Mouse (Mus musculus): ENCODE results near the gene Tmem82. TPM values are rescaled to one million over a fixed set of nuclear protein-coding genes. Genes with fewer than 3 reads are reported as not detected.
"Not testable (repeated sequence)": the region's sequence is repeated elsewhere in the genome, so short reads cannot be mapped to it uniquely, and the experiment has no call there.

Tmem82 gene
- polyA plus RNA-seq, 1 experiment from 2014 or later: 42.0 TPM

DNA sequence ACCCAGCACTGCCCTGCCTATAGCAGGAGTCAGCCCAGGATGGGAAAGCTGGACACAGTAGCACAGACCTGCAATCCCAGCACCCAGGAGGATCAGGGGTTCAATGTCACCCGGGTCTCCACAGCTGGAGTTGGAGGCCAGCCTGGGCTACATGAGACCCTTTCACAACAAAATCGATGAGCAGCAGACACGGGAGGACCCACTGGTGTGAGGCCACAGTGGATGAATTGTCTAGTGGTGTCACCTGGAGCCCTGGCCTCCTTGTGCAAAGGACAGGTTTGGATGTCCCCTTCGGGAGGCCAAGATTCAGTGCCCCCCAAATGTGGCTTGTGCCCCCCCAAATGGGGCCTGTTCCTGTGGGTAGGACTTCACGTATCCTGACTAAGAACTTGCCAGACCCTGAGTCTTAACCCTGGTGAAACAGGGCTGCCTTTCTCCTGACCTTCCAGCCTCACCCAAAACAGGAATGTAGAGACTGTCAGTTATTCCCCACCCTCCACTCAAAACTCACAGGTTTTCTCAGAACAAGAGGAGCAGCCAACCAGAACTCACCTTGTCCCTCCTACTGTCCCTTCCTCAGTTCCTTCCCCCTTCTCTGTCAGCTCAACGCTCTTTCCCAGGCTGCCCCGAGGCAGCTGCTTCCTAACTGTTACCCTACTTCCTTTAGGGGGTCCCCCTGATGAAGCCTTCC lies 45.6 kb downstream of the Tmem82 start:
- Histone ChIP-seq H3K4me2 (replicated peaks; ENCODE audit: low read depth) (peak overlapping the region; percentile 1; the same call in 1 of the 2 replicates), H3K4me3 (ENCODE audit: low read depth, low read length) (no peak overlapping the region), H3K27me3 (replicated peaks; ENCODE audit: control insufficient read depth, insufficient read depth, low read length) (no peaks in the 10 kb centered on the region), H3K9ac (ENCODE audit: low read depth, low read length) (peak overlapping the region; percentile 23; the same call in 1 of the 2 replicates), H3K36me3 (ENCODE audit: control insufficient read depth, insufficient read depth) (peaks cover 18% of the 10 kb centered on the region; the same call in 1 of the 2 replicates), H3K4me1 (replicated peaks; ENCODE audit: control insufficient read depth, insufficient read depth, low read length) (peaks cover 9% of the 10 kb centered on the region), H3K27ac (ENCODE audit: low read depth, low read length) (peak overlapping the region; percentile 90), H3K9me3 (ENCODE audit: control insufficient read depth) (no peaks in the 10 kb centered on the region)
- TF ChIP-seq CTCF (IDR thresholded peaks at IDR 0.05; ENCODE audit: low read depth): no peak
- 56% methylated on average over 7 of the region's 7 CpGs for WGBS
- ATAC-seq: no peak

DNA sequence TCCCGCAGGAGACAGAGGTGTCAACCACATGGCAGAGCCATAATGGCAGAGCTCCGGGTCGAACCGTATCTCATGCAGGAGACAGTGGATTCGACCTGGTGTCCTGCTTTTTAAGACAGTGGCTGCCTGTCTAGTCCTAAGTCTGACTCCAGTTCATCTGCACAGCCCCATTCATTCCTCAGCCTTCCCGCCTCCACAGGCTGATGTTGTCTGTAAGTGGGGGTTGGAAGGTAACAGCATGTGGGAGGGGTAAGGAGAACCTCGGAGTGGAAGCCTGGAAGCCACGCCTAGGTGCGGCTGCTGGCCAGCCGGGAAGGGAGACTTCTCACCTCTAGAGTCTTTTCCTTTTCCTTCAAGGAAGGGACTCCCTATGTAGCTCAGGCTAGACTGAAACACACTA lies 46.5 kb downstream of the Tmem82 start:
- ATAC-seq: no peak
- H3K27ac ChIP-seq (ENCODE audit: low read depth, low read length): peak overlapping the region; percentile 90
- no peaks in the 10 kb centered on the region for H3K9me3 ChIP-seq (ENCODE audit: control insufficient read depth)
- H3K4me1 ChIP-seq (replicated peaks; ENCODE audit: control insufficient read depth, insufficient read depth, low read length): peaks cover 9% of the 10 kb centered on the region
- no peak overlapping the region for H3K9ac ChIP-seq (ENCODE audit: low read depth, low read length)
- H3K4me2 ChIP-seq (replicated peaks; ENCODE audit: low read depth): no peak overlapping the region
- no peak overlapping the region for H3K4me3 ChIP-seq (ENCODE audit: low read depth, low read length)
- peaks cover 10% of the 10 kb centered on the region; the same call in 1 of the 2 replicates for H3K36me3 ChIP-seq (ENCODE audit: control insufficient read depth, insufficient read depth)
- no peak for TF ChIP-seq CTCF (IDR thresholded peaks at IDR 0.05; ENCODE audit: low read depth)
- WGBS: 38% methylated on average over 10 of the region's 10 CpGs
- H3K27me3 ChIP-seq (replicated peaks; ENCODE audit: control insufficient read depth, insufficient read depth, low read length): no peaks in the 10 kb centered on the region

GRCm38 (mm10) chr4:141571337-141571739 lies 47.1 kb downstream of the Tmem82 start:
- Histone ChIP-seq H3K27ac (ENCODE audit: low read depth, low read length) (peak overlapping the region; percentile 90), H3K4me1 (replicated peaks; ENCODE audit: control insufficient read depth, insufficient read depth, low read length) (peaks cover 9% of the 10 kb centered on the region), H3K4me3 (ENCODE audit: low read depth, low read length) (no peak overlapping the region), H3K9ac (ENCODE audit: low read depth, low read length) (0 out of 2 replicates have a peak overlapping the region, but pooled peaks have one; percentile 17), H3K27me3 (replicated peaks; ENCODE audit: control insufficient read depth, insufficient read depth, low read length) (no peaks in the 10 kb centered on the region), H3K36me3 (ENCODE audit: control insufficient read depth, insufficient read depth) (peaks cover 4% of the 10 kb centered on the region; the same call in 1 of the 2 replicates), H3K9me3 (ENCODE audit: control insufficient read depth) (no peaks in the 10 kb centered on the region), H3K4me2 (replicated peaks; ENCODE audit: low read depth) (0 out of 2 replicates have a peak overlapping the region, but pooled peaks have one; percentile 3)
- TF ChIP-seq CTCF (IDR thresholded peaks at IDR 0.05; ENCODE audit: low read depth): no peak
- peak; percentile 43 for ATAC-seq
- WGBS: 31% methylated on average over 6 of the region's 6 CpGs

DNA sequence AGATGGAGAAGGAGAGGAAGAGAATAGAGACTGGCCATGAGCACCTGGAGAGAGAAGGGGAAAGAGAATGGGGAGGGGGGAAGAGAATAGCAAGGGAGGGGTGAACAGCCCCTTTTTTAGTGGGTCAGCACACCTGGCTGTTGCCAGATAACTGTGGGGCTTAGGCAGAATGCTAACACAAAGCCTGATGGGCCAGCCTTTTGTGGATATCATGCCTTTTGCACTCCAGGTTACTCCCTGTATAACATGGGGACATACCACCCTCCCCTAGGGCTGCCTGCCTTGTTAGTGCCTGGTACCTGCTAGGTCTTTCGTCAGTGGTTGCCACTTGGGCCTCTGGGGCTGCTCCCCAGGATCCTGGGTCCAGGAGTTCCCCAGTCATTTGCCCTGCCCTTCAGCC lies 47.6 kb downstream of the Tmem82 start:
- peaks cover 9% of the 10 kb centered on the region for H3K4me1 ChIP-seq (replicated peaks; ENCODE audit: control insufficient read depth, insufficient read depth, low read length)
- H3K9me3 ChIP-seq (ENCODE audit: control insufficient read depth): no peaks in the 10 kb centered on the region
- peak overlapping the region; percentile 90 for H3K27ac ChIP-seq (ENCODE audit: low read depth, low read length)
- peak overlapping the region; percentile 3; the same call in 1 of the 2 replicates for H3K4me2 ChIP-seq (replicated peaks; ENCODE audit: low read depth)
- H3K36me3 ChIP-seq (ENCODE audit: control insufficient read depth, insufficient read depth): no peaks in the 10 kb centered on the region
- 0 out of 2 replicates have a peak overlapping the region, but pooled peaks have one; percentile 17 for H3K9ac ChIP-seq (ENCODE audit: low read depth, low read length)
- ATAC-seq: no peak
- no peak for TF ChIP-seq CTCF (IDR thresholded peaks at IDR 0.05; ENCODE audit: low read depth)
- 78% methylated on average over 1 of the region's 1 CpGs for WGBS
- no peaks in the 10 kb centered on the region for H3K27me3 ChIP-seq (replicated peaks; ENCODE audit: control insufficient read depth, insufficient read depth, low read length)
- no peak overlapping the region for H3K4me3 ChIP-seq (ENCODE audit: low read depth, low read length)

DNA sequence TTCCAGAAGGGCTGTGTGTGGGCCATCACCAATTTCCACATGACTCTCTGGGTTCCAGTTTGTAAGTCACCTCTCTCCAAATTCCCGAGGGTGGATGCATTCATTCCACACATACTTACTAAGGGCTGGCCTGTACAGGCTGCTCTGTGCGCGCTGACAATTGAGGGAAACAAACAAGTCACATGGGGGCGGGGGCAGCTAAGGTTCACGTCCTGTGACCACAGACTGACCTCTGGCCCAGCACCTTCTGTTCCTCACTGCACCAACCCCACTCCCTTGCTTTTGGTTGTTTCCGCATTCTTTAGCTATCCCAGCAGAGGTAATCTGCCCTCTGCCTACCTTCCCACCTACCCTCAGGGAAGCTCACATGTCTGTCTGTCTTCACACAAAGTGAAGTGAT lies 48.4 kb downstream of the Tmem82 start:
- H3K9me3 ChIP-seq (ENCODE audit: control insufficient read depth): no peaks in the 10 kb centered on the region
- H3K36me3 ChIP-seq (ENCODE audit: control insufficient read depth, insufficient read depth): no peaks in the 10 kb centered on the region
- 57% methylated on average over 6 of the region's 6 CpGs for WGBS
- ATAC-seq: peak; percentile 5; the same call in 1 of the 2 replicates
- H3K27ac ChIP-seq (ENCODE audit: low read depth, low read length): peak overlapping the region; percentile 90; the same call in 1 of the 2 replicates
- no peaks in the 10 kb centered on the region for H3K27me3 ChIP-seq (replicated peaks; ENCODE audit: control insufficient read depth, insufficient read depth, low read length)
- H3K4me3 ChIP-seq (ENCODE audit: low read depth, low read length): no peak overlapping the region
- H3K9ac ChIP-seq (ENCODE audit: low read depth, low read length): no peak overlapping the region
- peaks cover 9% of the 10 kb centered on the region for H3K4me1 ChIP-seq (replicated peaks; ENCODE audit: control insufficient read depth, insufficient read depth, low read length)
- TF ChIP-seq CTCF (IDR thresholded peaks at IDR 0.05; ENCODE audit: low read depth): no peak
- no peak overlapping the region for H3K4me2 ChIP-seq (replicated peaks; ENCODE audit: low read depth)

- 84% methylated on average over 5 of the region's 5 CpGs for WGBS
- Histone ChIP-seq H3K9ac (ENCODE audit: low read depth, low read length) (no peak overlapping the region), H3K9me3 (ENCODE audit: control insufficient read depth) (no peaks in the 10 kb centered on the region), H3K36me3 (ENCODE audit: control insufficient read depth, insufficient read depth) (no peaks in the 10 kb centered on the region), H3K27ac (ENCODE audit: low read depth, low read length) (no peak overlapping the region), H3K4me2 (replicated peaks; ENCODE audit: low read depth) (no peak overlapping the region), H3K27me3 (replicated peaks; ENCODE audit: control insufficient read depth, insufficient read depth, low read length) (no peaks in the 10 kb centered on the region), H3K4me1 (replicated peaks; ENCODE audit: control insufficient read depth, insufficient read depth, low read length) (peaks cover 9% of the 10 kb centered on the region), H3K4me3 (ENCODE audit: low read depth, low read length) (no peak overlapping the region)
- TF ChIP-seq CTCF (IDR thresholded peaks at IDR 0.05; ENCODE audit: low read depth): no peak
- ATAC-seq: no peak
These were observed 49.5 kb downstream of the Tmem82 start for GRCm38 (mm10) chr4:141568966-141569365.

GRCm38 (mm10) chr4:141567174-141567573 lies 51.3 kb downstream of the Tmem82 start:
- H3K9ac ChIP-seq (ENCODE audit: low read depth, low read length); H3K36me3 ChIP-seq (ENCODE audit: control insufficient read depth, insufficient read depth); H3K27me3 ChIP-seq (replicated peaks; ENCODE audit: control insufficient read depth, insufficient read depth, low read length); H3K4me3 ChIP-seq (ENCODE audit: low read depth, low read length); H3K4me2 ChIP-seq (replicated peaks; ENCODE audit: low read depth); H3K4me1 ChIP-seq (replicated peaks; ENCODE audit: control insufficient read depth, insufficient read depth, low read length); H3K9me3 ChIP-seq (ENCODE audit: control insufficient read depth): not testable (repeated sequence)
- peak overlapping the region; percentile 61 for H3K27ac ChIP-seq (ENCODE audit: low read depth, low read length)
- WGBS: 76% methylated on average over 7 of the region's 7 CpGs
- peak; percentile 26; the same call in 1 of the 2 replicates for ATAC-seq
